Mouse (Mus musculus): ENCODE results near the gene Pip5k1c.

Pip5k1c gene

GRCm38 (mm10) chr10:81366477-81367206 lies 73.9 kb downstream of the Pip5k1c start:
- no peak for DNase-seq (ENCODE audit: low read depth, low spot score)

GRCm38 (mm10) chr10:81367207-81367495 lies 74.4 kb downstream of the Pip5k1c start:
- DNase-seq (ENCODE audit: low read depth, low spot score): no peak

Measured in retina, postnatal 7 days (tissue).